Mouse (Mus musculus) G1E (cell line): ENCODE measurements around the gene Nme7. TPM values are rescaled to one million over a fixed set of nuclear protein-coding genes. Genes with fewer than 3 reads are reported as not detected.

Experiments used
- ATAC-seq: 2 replicates; pipeline ENCODE4 v1.8.0; 2016; ENCODE audit warnings: mild to moderate bottlenecking; ENCODE audit not compliant: insufficient number of reproducible peaks, poor library complexity, low FRiP score, severe bottlenecking; ENCODE audit errors: extremely low read depth
- DNase-seq: peaks from one replicate; pipeline ENCODE4 v3.0.0; 2012; ENCODE audit warnings: low spot score
- H3K27me3 ChIP-seq: 2 replicates; pipeline ENCODE4 v1.6.1; 2012; ENCODE audit warnings: mild to moderate bottlenecking, low read length, inconsistent platforms; ENCODE audit not compliant: insufficient read depth
- H3K36me3 ChIP-seq: replicated peaks from 2 replicates; pipeline ENCODE3; 2012; ENCODE audit warnings: mild to moderate bottlenecking, inconsistent platforms
- H3K4me1 ChIP-seq: 2 replicates; pipeline ENCODE4 v1.6.1; 2012; ENCODE audit warnings: low read depth, low read length, inconsistent platforms, mixed read lengths; ENCODE audit not compliant: insufficient read depth
- H3K4me3 ChIP-seq: 2 replicates; pipeline ENCODE4 v1.5.1; 2012; ENCODE audit warnings: low read depth, mild to moderate bottlenecking, inconsistent platforms, low read length, moderate library complexity, mixed read lengths
- H3K9me3 ChIP-seq: replicated peaks from 2 replicates; pipeline ENCODE4 v1.6.1; 2012; ENCODE audit warnings: inconsistent platforms
- CTCF ChIP-seq: IDR thresholded peaks from 2 replicates; pipeline ENCODE4 v1.5.1; 2012; ENCODE audit warnings: low read depth, low read length, inconsistent platforms, mixed read lengths
- GATA1 ChIP-seq: IDR thresholded peaks from 2 replicates; pipeline ENCODE4 v1.6.1; 2012; ENCODE audit warnings: borderline replicate concordance, low read length, inconsistent platforms, mixed read lengths
- GATA2 ChIP-seq: IDR thresholded peaks from 2 replicates; pipeline ENCODE4 v1.6.1; 2012; ENCODE audit warnings: low read depth, low read length, inconsistent platforms, borderline replicate concordance
- POLR2AphosphoS5 ChIP-seq: IDR thresholded peaks from 2 replicates; pipeline ENCODE4 v1.6.1; 2012; ENCODE audit warnings: low read depth, low read length, inconsistent platforms; ENCODE audit not compliant: insufficient replicate concordance
- TAL1 ChIP-seq: conservative IDR thresholded peaks from 2 replicates; pipeline ENCODE4 v1.6.1; 2012; ENCODE audit warnings: low read depth, low read length, inconsistent platforms, mixed read lengths
- polyA plus RNA-seq: library from polyadenylated mRNA; stranded (reverse); fragments of >175 nt; gene quantifications from 2 replicates; pipeline ENCODE4 v1.2.3, GENCODE M21; 2012
- total RNA-seq, 2 experiments: library from RNA; stranded (forward) in 1 of 2; stranded (reverse) in 1 of 2; fragments of 200-1000 nt in 1 of 2; fragments of >200 nt in 1 of 2; fragmentation: Nextera tagmentation in 1 of 2; gene quantifications; 2 replicates each; pipeline ENCODE4 v1.2.3; 2014 to 2017

Nme7 gene
- total and polyA plus RNA-seq, 3 experiments = 2.1 to 80.5 (median 20.4) TPM

DNA sequence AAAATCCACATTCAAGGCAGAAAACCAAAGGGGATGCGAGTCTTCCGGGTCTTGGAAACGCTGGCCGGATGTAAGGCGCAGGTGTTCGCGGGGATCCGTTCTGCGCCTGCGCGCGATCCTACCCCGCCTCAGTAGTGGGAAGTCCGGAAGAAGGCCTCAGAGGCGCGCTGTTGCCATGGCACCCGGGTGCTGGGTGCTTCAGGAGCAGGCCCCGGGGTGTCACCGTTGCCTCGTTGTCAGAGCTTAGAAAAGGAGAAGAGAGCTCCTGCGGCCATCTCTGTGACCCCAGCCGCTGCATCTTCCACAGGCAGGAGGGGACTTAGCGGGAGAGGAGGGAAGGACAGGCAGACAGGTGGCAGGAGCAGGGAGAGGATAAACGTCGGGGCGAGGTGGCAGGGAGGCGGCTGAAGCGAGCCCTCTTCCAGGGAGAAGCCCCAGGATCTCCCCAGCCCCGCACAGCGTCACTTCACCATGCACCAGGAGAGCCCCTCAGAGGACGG, 28.4 kb upstream of the Nme7 start, which contains the start of gene Ccdc181:
Gene Ccdc181, plus strand, starts transcription at position 131 of the 500 bp plus-strand sequence.
- no peak for TF ChIP-seq POLR2AphosphoS5
- peaks cover 13% of the 10 kb centered on the region for H3K36me3 ChIP-seq
- DNase-seq = peak; percentile 92

GRCm38 (mm10) chr1:164276552-164276951, 27.4 kb upstream of the Nme7 start:
- DNase-seq (no peak), ATAC-seq (no peak)
- Histone ChIP-seq H3K36me3 (peaks cover 21% of the 10 kb centered on the region), H3K27me3 (no peaks in the 10 kb centered on the region), H3K4me1 (peaks cover 14% of the 10 kb centered on the region), H3K4me3 (no peak overlapping the region), H3K9me3 (no peaks in the 10 kb centered on the region)
- no peak for TF ChIP-seq TAL1
- TF ChIP-seq POLR2AphosphoS5 = no peak
- no peak for TF ChIP-seq CTCF
- TF ChIP-seq GATA1 = no peak
- TF ChIP-seq GATA2 = no peak

More for the DNA sequence above, 28.4 kb upstream of the Nme7 start, which contains the start of gene Ccdc181:
- no peaks in the 10 kb centered on the region for H3K9me3 ChIP-seq
- peaks cover 17% of the 10 kb centered on the region for H3K4me1 ChIP-seq
- H3K27me3 ChIP-seq = no peaks in the 10 kb centered on the region
- peak; percentile 100 for ATAC-seq
- H3K4me3 ChIP-seq = peak within 1 kb of the TSS; percentile 83

DNA sequence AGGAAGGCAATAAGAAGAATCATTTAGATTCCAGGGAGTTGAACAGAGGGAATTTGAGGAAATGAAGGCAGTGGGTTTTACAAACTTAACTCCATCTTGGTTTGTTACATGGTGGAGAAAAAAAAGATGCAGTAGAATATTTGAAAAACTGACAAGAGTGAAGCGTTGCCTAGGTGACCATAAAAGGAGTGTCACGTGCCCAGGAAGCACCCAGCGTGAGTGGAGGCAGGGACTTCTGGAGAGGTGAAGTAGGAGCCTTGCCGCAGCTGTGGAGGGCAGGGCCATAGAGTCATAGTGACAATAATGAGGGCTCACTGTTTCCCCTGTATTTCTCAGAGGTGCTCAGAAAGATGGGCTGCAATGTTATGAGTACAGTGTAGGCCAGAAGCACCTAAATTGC, 24.6 kb upstream of the Nme7 start:
- TF ChIP-seq POLR2AphosphoS5 = no peak
- TF ChIP-seq CTCF = no peak
- TF ChIP-seq TAL1 = no peak
- TF ChIP-seq GATA1 = no peak
- no peak for TF ChIP-seq GATA2
- peaks cover 36% of the 10 kb centered on the region for H3K36me3 ChIP-seq
- no peaks in the 10 kb centered on the region for H3K27me3 ChIP-seq
- no peaks in the 10 kb centered on the region for H3K9me3 ChIP-seq
- DNase-seq (no peak), ATAC-seq (no peak)
- H3K4me3 ChIP-seq = no peak overlapping the region
- H3K4me1 ChIP-seq = peaks cover 11% of the 10 kb centered on the region

DNA sequence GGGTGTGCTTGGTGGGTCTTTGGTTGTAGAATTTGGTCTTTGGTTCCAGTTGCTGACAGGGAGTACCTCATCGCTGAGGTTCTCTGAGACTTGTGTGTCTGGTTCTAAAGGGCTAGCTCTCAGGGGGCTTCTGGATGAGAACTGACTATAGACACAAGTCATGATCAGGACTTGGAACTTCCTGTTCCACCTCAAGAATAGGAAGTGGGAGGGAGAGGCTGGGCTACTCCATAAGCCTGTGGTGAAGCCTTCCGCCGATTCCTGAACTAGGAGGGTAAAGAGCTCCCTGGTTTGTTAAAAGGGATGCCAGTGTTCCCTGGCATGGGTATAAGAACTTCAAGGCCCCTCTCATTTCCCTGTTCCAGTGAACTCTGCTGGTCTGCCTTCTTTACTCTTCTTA, 19.9 kb upstream of the Nme7 start:
- no peaks in the 10 kb centered on the region for H3K9me3 ChIP-seq
- no peak for TF ChIP-seq POLR2AphosphoS5
- no peak for TF ChIP-seq TAL1
- TF ChIP-seq GATA1 = no peak
- TF ChIP-seq CTCF = no peak
- no peak for TF ChIP-seq GATA2
- ATAC-seq (no peak), DNase-seq (no peak)
- H3K4me1 ChIP-seq = no peaks in the 10 kb centered on the region
- H3K36me3 ChIP-seq = peaks cover 52% of the 10 kb centered on the region
- H3K4me3 ChIP-seq = no peak overlapping the region
- H3K27me3 ChIP-seq = no peaks in the 10 kb centered on the region

DNA sequence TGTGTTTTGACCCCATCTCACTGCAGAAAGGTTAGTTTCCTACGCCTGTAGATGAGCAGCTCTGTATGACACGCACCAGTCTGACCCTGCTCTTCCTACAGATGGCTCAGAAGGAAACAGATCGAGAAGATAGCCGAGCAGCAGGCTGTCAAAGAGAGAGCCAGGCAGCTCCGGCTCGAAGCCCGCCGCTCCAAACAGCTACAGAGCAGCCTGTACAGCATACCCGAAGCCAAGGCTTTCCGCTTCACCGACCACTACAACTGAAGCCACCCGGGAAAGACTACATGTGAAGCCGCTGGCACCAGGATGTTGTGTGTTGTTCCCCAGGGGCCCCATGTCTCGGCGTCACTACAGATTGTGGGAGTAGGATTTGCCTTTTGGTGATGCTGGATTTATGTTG, 16.5 kb upstream of the Nme7 start:
- peaks cover 56% of the 10 kb centered on the region for H3K36me3 ChIP-seq
- H3K4me1 ChIP-seq = no peaks in the 10 kb centered on the region
- no peaks in the 10 kb centered on the region for H3K9me3 ChIP-seq
- DNase-seq (no peak), ATAC-seq (no peak)
- no peaks in the 10 kb centered on the region for H3K27me3 ChIP-seq
- no peak overlapping the region for H3K4me3 ChIP-seq
- TF ChIP-seq POLR2AphosphoS5 (no peak), TAL1 (no peak), GATA1 (no peak), CTCF (no peak), GATA2 (no peak)

GRCm38 (mm10) chr1:164292040-164292439, 11.9 kb upstream of the Nme7 start:
- TF ChIP-seq POLR2AphosphoS5 = no peak
- no peak for TF ChIP-seq CTCF
- no peak for TF ChIP-seq GATA2
- no peak for TF ChIP-seq TAL1
- TF ChIP-seq GATA1 = no peak
- Histone ChIP-seq H3K36me3 (peaks cover 67% of the 10 kb centered on the region), H3K4me3 (no peak overlapping the region), H3K27me3 (no peaks in the 10 kb centered on the region), H3K4me1 (peaks cover 2% of the 10 kb centered on the region; the same call in 1 of the 2 replicates), H3K9me3 (no peaks in the 10 kb centered on the region)
- no peak for DNase-seq
- no peak for ATAC-seq

DNA sequence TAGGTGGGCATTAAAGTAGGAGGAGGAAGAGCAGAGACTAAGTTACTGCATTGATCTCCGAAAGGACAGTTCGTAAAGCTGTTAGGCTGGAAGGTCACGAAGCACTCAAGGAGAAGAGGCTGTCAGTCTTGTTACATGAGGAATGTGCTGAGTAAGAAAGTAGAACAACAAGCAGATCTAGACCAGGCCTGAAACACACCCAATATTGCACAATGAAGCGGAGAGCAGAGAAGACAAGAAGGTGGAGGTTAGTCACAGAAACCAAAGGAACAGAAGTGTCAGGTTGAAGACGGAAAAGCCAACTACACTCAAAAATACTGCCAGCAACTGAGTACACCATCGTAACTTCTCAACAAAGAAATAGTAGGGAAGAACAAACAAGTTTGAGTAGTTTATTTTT, 9.8 kb upstream of the Nme7 start:
- peaks cover 6% of the 10 kb centered on the region; the same call in 1 of the 2 replicates for H3K4me1 ChIP-seq
- H3K4me3 ChIP-seq = no peak overlapping the region
- DNase-seq (no peak), ATAC-seq (no peak)
- TF ChIP-seq GATA2 (no peak), TAL1 (no peak), GATA1 (no peak), POLR2AphosphoS5 (no peak), CTCF (no peak)
- H3K36me3 ChIP-seq = peaks cover 75% of the 10 kb centered on the region
- H3K27me3 ChIP-seq = no peaks in the 10 kb centered on the region
- H3K9me3 ChIP-seq = no peaks in the 10 kb centered on the region
